Mouse (Mus musculus) brain, embryonic 18.5 days (tissue): Measurements from ENCODE around the gene Apoa1.

Experiments
- DNase-seq: peaks from one replicate; pipeline ENCODE4 v3.0.0-alpha.2; 2012; ENCODE audit warnings: low read depth, low spot score

Apoa1 gene

DNA sequence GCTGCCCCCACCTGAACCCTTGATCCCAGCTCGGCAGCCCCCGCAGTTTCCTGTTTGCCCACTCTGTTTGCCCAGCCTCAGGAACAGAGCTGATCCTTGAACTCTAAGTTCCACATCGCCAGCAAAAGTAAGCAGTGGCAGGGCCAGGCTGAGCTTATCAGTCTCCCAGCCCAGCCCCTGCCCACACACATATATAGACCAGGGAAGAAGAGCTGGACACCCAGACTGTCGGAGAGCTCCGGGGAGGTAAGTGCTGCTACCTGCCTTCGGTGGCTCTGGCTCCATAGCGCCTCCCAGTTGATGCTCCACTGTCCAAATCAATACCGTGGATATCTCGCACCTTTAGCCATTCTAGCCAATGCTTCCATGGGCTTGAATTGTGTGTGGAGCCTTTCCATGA is at the start of gene Apoa1:
Apoa1 (plus strand) TSS at position 90 of the 400 bp plus-strand sequence.
- DNase-seq: no peak

DNA sequence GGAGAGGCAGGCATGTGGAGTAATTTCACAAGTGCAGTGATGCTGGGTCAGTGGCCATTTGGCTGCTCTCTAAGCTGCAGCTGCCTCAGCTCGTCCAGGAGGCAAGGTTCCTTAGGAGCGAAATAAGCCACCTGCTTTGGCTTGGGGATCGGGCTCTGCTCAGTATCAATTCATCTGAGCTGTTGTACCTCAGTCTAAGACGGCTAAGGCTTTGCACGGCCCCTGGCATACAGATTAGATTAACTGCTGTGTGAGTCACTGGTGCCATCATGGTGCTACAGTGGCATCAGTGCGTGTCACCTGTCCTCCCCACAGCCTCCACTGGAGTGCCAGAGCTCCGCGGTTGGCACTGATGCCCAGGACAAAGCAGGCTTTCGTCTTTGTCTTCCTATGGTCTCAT is 49.8 kb upstream of the Apoa1 start:
- DNase-seq: no peak

DNA sequence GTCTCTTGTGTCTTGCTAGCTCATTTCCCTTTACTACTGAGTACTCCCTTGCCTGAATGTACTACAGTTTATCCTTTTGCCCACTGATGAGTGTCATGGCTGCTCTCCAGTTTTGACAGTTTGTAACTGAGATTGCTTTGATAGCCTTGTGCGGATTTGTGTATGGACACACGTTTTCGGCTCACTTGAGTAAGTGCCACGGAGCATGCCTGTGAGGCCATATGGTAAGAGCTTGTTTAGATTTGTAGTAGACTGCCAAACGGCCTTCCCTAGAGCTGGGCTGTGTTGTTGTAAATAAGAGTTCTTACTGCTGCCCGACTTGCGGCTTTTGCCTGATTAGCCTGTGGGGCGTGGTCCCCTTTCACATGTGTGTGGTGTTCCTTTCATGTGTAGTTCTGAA is 47.1 kb upstream of the Apoa1 start:
- DNase-seq: no peak

DNA sequence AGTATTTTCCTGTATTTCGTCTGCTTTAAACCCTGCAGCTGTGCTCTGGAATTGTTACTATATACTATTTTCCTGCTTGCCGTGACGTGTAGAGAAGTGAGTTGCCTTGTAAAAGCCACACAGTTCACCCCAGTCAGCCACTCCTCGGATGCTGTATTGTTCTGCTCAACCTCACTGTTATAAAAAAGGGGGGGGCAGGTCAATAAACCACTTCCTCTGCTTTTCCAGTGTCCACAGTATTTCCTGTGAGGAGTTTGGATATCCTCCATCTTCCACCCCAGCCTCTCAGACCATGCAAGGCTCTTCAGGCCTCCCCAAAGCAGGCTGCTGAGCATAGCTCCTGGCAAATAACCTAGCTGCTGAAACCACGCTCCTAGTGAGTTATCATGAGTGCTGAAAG is 43.8 kb upstream of the Apoa1 start:
- DNase-seq: no peak

DNA sequence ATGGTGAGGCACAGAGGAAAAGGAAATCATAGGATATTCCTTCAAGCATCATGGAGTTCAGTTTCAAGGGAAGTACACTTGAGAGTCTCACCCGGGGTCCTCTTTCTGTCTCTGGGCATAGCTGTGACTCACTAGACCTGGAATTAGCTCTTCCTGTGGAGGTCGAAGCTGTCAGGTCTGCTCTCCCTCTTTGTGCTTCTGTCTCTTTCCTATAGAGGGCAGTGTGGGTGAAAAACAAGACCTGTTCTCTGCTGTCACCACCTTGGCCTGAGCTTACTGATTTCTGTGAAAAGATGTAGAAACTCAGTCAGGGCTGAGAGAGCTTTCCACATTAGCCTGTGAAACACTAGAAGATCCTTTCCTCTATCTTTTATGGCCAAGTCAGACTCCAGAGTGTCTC is 43.2 kb upstream of the Apoa1 start:
- no peak for DNase-seq

DNA sequence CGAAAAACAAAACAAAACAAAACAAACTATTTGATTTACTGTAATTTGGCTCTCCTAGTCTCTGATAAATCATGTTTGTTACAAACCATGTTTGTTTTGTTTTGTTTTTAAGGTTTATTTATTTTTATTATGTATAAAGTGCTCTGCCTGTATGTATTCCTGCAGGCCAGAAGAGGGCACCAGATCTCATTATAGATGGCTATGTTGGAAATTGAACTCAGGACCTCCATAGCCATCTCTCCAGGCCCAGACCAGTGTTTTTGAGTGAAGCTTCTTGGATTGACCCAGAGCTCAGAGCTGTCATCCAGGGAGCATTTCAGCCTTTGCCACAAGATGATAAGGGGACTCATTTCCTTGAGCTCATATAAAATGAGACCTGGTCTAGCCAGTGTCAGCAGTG is 42.0 kb upstream of the Apoa1 start:
- DNase-seq: no peak

DNA sequence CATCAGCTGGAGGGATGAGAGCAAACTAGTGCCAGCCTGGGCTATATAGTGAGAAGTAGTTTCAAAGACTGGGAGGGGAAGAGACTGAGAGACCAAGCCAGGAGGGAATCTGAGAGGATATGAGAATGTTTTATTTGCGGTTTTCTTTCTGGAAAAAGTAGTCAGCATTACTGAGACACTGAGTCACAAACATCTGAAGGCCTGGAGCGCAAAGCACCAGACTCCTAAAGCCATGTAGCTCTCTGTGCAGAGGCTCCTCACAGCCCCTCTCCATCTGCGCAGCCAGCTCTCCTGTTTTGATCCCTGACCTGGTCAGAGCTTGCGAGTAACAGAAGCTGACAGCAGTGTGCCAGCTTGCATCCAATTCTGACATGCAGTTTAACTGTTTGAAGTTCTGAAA is 40.0 kb upstream of the Apoa1 start:
- no peak for DNase-seq

DNA sequence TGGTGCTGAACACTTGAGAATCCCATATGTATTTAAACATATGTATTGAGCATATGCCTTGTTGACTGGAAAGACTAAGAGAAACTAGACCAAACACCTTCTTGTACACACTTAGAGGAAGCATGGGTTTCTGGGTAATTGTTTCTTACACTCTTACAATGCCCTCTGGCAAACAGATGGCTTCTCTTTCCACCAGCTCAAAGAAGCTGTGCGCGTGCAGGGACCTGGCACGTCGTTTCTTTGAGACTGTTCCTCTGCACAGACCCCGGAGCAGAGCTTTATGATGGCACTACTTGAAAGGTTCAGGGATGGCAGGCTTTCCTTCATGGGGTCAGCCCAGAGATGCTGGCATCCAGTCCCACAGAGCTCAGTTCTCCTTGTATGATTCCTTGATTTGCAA is 39.4 kb upstream of the Apoa1 start:
- no peak for DNase-seq

DNA sequence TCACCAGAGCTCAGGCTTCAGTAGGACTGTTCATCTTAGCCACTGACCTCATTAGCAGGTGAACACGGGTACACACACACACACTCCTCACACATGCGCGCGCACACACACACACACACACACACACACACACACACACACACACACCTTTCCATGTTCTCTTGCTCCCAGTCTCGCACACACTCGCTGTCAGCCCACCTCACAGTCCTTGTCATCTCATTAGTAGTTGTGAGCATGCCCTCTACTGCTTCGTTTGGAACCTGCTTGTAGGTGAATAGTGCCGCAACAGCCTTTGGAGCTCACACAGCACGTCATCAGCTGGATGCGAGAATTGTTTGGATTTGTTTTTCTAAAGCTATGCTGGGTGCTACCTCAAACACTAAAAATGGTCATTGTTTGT is 39.0 kb upstream of the Apoa1 start:
- no peak for DNase-seq

DNA sequence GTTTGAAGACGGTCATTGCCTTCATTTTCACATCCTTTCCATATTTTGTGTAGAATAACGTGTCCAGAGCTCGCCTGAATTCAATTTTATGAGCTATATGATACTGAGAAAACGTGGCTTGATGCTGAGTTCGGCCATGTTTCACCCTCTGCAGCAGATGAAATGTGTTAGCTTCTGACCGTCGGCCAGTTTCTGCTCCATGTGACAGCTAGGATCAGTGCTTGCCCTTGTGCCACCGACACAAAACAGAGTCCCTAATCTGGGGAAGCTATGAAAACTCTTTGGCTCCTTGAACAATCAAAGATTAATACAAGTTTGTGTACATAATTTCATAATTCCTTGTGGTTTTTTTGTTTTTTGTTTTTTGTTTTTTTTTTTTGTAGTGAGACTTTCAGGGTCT is 37.1 kb upstream of the Apoa1 start:
- no peak for DNase-seq

DNA sequence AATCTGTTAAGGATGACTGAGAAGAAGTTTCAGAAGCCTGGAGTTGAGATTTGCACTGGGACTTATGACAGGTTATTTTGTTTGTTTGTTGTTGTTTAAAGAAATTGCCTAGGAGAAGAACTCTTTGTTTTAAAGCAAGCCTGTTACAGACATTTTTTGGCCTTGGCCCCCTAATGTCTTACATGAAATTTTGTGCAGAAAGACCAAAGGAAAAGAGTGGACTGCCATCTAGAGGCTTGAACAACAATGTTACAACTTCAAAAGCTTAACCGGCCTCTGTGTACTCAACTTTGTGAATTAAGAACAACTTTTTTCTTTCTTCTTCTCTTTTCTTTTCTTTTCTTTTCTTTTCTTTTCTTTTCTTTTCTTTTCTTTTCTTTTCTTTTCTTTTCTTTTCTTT is 36.7 kb upstream of the Apoa1 start:
- peak; percentile 66 for DNase-seq

DNA sequence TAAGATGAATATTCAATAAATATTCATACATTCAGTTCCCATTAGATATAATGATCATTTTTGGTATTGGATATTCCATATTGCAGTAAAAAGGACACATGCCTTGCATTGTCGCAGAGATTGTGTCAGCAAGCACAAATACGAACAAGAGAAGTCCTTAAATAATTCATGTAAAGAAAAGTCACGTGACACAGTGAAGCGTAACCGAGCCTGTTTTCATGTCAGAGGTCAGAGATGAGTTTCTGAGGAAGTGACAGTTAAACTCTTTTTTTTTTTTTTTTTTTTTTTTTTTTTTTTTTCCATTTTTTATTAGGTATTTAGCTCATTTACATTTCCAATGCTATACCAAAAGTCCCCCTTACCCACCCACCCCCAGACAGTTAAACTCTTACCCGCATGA is 35.7 kb upstream of the Apoa1 start:
- no peak for DNase-seq

DNA sequence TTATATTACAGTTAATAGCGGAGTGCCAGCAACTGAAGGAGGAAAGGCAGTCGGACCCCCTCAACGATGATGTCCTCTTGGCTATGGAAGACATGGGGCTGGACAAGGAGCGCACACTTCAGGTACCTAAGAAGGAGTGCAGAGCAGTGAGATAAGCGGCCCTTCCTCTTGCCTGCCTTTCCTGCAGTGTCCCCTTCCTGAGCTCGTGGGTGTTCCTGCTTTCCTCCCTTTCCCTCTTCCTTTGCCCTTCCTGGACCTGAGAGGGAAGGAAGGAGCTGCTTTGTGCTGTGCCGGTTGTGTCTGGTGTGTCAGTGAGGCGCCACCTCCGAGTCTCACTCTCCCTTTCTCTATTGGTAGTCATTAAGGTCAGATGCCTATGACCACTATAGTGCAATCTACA is 33.6 kb upstream of the Apoa1 start:
- DNase-seq: no peak

DNA sequence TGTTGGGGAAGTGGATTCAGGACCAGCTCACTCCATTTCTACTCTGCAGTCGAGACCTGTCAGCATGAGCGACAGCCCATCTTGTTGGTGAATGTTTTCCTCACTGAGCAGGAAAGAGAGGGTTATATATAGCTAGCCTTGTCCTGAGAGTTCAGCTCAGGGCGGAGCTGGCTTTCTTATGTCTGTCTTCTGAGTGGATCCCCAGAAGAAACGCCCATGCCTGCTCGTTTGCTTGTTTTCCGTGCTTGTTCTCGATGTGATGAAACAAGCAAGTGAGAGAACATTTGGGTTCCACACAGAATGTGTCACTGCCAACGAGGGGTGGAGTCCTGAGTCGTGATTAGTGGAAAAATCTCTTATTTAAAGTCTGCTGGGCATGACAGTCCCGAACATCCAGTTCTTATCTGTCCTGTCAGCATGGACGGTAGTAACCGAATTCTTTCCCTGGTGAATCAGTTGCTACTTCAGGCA is 31.6 kb upstream of the Apoa1 start:
- DNase-seq: no peak

DNA sequence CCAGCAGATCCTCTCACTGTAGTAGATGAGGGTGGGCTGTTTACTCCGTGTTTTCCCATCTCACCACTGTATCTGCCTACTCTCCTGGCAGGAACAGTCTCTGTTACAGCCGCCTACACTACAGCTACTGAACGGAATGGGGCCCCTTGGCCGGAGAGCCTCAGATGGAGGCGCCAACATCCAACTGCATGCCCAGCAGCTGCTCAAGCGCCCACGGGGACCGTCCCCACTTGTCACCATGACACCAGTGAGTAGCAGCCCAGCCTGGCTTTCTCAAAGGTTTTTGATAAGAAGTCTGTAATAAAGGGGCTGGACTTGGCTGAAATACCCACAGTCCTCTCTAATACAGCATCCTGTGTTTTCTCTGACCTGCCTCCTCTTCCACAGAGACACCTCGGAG is 29.9 kb upstream of the Apoa1 start:
- DNase-seq: no peak

DNA sequence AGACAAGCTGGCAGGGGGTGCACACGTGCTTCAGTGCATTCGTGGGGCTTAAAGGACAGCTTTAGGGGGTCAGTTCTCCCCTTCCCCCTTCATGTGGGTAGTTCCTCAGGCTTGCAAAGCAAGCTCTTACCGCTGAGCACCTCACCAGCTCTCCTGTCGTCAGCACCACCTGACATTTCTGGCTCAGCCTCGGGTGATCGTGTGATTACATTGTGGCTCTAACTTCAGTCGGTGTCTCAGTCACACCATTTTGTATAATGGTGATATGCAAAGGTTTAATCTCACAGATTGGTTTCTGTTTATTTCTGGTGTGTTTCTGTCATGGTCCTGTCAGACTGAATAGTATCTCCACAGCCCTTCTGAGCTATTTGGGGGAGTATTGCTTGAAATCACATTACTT is 29.4 kb upstream of the Apoa1 start:
- DNase-seq: no peak

DNA sequence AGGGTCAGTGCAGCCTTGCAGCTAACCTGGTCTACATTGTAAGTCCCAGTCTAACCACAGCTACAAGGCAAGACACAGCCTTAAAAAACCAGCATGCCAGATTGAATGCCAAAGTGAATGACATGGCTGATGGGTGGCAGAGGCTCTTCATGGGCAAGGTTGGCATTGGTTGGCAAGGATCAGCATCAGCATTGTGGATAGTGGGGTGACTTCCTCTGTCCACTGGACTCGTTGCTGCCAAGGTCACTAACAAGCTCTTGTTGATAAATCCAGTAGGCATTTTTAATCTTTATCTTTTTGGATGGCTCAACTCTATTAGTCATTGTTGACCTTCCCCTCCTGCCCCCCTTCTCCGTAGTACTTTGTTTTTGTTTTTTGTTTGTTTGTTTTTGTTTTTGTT is 28.8 kb upstream of the Apoa1 start:
- no peak for DNase-seq

DNA sequence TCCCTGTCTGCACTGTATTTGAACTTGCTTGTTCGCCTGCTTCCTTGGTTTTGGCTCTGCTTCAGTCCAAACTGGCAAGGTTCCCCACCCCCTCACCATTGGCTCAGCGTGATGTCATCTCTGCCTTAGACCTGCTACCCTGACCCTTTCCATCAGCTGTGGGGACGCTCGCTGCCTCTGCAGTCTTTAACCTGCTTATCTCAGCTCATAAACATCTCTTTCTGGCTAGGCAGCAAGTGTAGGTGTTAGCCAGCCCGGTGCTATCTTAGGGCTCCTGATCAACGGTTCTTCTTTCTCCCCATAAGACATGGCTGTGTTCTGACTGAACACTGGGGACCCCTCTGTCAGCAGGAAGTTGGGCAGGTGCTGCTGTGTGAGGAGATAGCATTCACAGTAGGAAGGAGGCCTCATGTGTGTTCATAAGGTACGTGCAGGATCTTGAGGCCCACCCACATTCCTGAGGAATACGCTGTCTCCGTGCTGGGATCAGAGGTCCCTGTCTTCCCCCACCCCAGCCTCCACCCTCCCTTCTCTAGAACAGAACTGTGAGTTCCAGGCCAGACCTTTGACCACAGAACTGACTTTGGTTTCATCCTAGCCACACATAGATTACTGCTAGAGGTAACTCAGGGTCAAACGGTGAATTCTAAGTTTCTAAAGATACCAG is 21.4 kb upstream of the Apoa1 start:
- no peak for DNase-seq

DNA sequence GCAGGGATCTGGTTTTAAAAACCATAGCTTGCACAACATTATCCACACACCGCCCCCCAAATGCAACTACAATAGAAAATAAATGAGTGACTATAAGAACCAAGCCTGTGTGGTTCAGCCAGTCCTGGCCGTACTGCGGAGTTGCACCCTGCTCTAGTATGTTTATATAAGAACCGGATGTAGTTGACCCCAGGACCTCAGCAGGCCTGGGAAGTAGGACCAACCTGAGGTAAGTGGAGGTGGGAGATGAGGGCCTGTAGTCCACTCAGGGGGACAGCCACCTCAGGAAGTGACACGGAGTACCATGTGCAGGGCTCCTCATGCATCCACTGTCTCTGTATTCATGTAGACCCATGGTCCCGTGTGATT is 20.9 kb upstream of the Apoa1 start:
- no peak for DNase-seq

DNA sequence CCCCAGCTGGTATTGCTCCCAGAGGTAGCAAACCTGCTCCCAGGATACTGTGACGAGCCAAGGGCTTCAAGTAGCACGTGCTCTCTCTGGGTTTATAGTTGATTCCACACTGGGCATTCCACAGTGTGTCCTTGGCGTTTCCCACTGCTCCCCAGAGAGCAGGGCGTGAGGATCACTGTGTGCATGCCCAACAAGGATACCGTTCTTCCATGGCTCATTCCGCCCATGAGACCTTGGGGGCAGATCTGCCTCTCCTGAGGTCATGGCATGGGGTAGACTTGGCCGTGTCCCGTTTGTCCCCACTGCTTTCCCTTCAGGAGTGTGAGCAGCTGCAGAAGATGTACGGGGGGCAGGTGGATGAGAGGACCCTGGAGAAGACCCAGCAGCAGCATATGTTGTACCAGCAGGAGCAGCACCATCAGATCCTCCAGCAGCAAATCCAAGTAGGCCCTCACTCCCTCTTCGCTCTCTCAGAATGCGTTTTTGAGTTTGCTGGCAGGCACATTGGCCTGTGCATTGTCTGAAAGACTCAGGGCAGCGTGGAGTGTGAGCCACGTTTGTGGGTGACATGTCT is 19.9 kb upstream of the Apoa1 start:
- DNase-seq: no peak

DNA sequence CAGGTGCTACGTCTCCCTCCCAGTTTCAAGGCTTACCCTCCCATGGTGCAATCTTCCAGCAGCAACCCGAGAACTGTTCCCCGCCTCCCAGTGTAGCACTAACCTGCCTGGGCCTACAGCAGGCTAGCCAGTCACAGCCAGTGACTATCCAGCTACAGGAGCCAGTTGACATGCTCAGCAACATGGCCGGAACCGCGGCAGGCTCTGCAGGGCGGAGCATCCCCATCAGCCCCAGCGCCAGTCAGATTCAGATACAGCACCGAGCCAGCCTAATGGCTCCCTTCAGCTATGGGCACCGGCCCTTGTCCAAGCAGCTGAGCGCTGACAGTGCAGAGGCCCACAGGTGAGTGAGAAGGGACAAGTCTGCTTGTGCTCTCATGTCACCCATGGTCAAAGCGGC is 17.9 kb upstream of the Apoa1 start:
- no peak for DNase-seq

DNA sequence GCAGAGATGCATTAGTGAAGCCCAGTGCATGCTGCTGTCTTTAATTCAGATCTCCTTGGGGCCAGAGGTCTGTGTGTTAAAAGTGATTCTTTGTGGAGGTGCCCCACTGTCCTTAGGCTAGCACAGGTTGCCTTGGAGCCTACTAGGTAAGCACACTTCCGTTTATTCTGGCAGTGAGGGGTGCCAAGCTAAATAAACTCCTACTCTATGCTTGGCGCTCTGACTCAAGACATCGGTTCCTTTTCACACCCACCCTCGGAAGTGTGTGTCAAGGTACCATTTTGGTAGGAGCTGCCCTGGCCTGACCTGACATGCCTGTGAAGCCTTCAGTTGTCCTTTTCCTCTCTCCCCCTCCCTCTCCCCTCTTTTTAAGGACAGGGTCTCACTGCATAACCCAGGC is 14.1 kb upstream of the Apoa1 start:
- DNase-seq: no peak

DNA sequence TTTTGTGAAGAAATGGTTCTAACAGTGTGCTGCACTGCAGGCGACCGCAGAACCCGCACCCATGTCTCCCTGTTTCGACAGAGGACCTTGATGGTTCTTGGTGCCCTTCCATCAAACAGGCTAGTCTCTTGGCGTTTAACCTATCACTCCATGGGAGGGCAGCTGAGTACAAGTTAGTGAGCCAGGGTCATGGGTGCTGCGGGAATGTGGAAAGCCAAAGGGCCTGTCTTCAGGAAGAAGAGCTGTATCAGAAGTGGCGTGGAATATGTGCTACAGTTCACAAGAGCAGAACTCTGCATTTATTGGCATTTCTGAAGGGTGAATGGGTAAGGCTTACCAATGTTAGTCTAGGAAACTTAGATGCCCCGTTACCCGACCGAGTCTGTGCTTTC is 13.4 kb upstream of the Apoa1 start:
- no peak for DNase-seq
